Mouse (Mus musculus) lung, adult 2 months (tissue): ENCODE data around the gene Gm14548.
"Not testable (repeated sequence)": the region's sequence is repeated elsewhere in the genome, so short reads cannot be mapped to it uniquely, and the experiment has no call there.

ENCODE experiments used
- CTCF ChIP-seq: fragments of 200-500 bp; IDR thresholded peaks from 2 replicates; pipeline ENCODE4 v1.5.1; 2011; ENCODE audit warnings: mild to moderate bottlenecking, low read length, control low read depth; ENCODE audit not compliant: insufficient read depth
- POLR2A ChIP-seq: fragments of 200-500 bp; IDR thresholded peaks from 2 replicates; pipeline ENCODE4 v1.6.1; 2011; ENCODE audit warnings: low read depth, mild to moderate bottlenecking, control low read depth, low read length, borderline replicate concordance; ENCODE audit errors: extremely low read depth

DNA sequence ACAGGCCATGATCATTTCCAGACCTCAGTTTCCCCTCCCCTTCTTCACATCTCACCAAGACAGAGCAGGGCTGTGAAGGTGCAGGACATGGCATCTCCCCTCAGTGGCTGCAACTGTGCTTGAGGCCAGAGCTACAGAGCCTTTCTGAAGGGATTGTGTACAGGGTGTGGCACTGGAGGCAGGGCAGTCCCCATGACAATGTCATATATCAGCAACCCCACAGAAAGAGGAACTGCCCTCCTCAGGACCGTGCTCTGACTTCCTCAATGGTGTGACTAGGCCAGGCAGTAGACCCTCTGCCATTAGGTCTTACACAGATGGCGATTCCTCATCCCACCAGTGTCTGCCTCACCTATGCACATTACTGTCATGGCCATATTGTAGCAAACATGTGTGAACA is 17.5 kb upstream of the Gm14548 start, which contains the start of gene Lilra6:
- TF ChIP-seq POLR2A, CTCF: not testable (repeated sequence)
